Mouse (Mus musculus) limb, embryonic 15.5 days (tissue): Measurements from ENCODE around the gene Abca1. TPM values are rescaled to one million over a fixed set of nuclear protein-coding genes. Genes with fewer than 3 reads are reported as not detected.

Experiments
- ATAC-seq: fragments of 200-750 bp; cut with Nextera tagmentation; 2 replicates; pipeline ENCODE4 v1.8.0; 2017; ENCODE audit warnings: low read depth, moderate TSS enrichment; ENCODE audit not compliant: insufficient number of reproducible peaks, low FRiP score, low TSS enrichment
- H3K27ac ChIP-seq: fragments of 300-500 bp; sonication (generic); 2 replicates; pipeline ENCODE4 v1.5.1; 2015; ENCODE audit warnings: moderate library complexity, mild to moderate bottlenecking, inconsistent platforms
- H3K27me3 ChIP-seq: fragments of 300-500 bp; sonication (generic); 2 replicates; pipeline ENCODE4 v1.6.1; 2015; ENCODE audit warnings: inconsistent platforms
- H3K36me3 ChIP-seq: fragments of 300-500 bp; sonication (generic); 2 replicates; pipeline ENCODE4 v1.6.1; 2015; ENCODE audit warnings: inconsistent platforms
- H3K4me1 ChIP-seq: fragments of 300-500 bp; sonication (generic); 2 replicates; pipeline ENCODE4 v1.6.1; 2015; ENCODE audit warnings: inconsistent platforms
- H3K4me2 ChIP-seq: fragments of 300-500 bp; sonication (generic); 2 replicates; pipeline ENCODE4 v1.6.1; 2015; ENCODE audit warnings: mild to moderate bottlenecking, inconsistent platforms
- H3K4me3 ChIP-seq: fragments of 300-500 bp; sonication (generic); 2 replicates; pipeline ENCODE4 v1.5.1; 2015; ENCODE audit warnings: mild to moderate bottlenecking, inconsistent platforms
- H3K9ac ChIP-seq: fragments of 300-500 bp; sonication (generic); 2 replicates; pipeline ENCODE4 v1.6.1; 2015; ENCODE audit warnings: inconsistent platforms
- H3K9me3 ChIP-seq: fragments of 300-500 bp; sonication (generic); 2 replicates; pipeline ENCODE4 v1.6.1; 2016; ENCODE audit warnings: inconsistent platforms
- WGBS: fragments of 180-500 bp; shearing (Covaris S2); methylation state at CpG from one replicate; pipeline ENCODE4 v1.1.7; 2015; 5-methylcytosine and 5-hydroxymethylcytosine counted together
- polyA plus RNA-seq: library from polyadenylated mRNA; unstranded; fragments of >200 nt; fragmentation: Nextera tagmentation; extraction: Ambion mirVana; gene quantifications from 2 replicates; pipeline ENCODE4 v1.2.1, GENCODE M21; 2015

Abca1 gene
- polyA plus RNA-seq, 1 experiment from 2014 or later = 8.3 TPM

DNA sequence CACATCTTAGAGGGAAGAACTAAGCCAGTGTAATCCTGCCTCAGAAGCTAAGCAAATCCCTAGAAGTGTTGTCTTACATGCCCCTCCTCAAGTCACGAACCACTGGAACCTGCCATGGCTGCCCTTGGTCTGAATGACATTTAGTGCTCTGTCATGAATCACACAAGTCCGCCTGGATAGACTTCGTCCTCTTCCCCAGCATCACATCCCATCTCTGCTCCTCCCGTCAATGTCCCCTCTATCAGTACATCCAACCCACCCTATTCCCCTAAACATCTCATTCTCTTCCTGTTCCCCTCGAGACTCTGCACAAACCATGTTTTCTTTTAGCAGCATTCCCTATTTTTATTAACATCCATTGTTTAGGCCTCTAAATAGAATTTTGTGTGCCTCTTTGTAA is 58.4 kb downstream of the Abca1 start:
- H3K4me1 ChIP-seq = no peaks in the 10 kb centered on the region
- H3K4me2 ChIP-seq = no peak overlapping the region
- H3K9ac ChIP-seq = no peak overlapping the region
- no peak overlapping the region for H3K4me3 ChIP-seq
- no peaks in the 10 kb centered on the region for H3K27me3 ChIP-seq
- ATAC-seq = no peak
- H3K27ac ChIP-seq = no peak overlapping the region
- no peaks in the 10 kb centered on the region for H3K36me3 ChIP-seq
- no peaks in the 10 kb centered on the region for H3K9me3 ChIP-seq
- 75% methylated on average over 5 of the region's 5 CpGs for WGBS

DNA sequence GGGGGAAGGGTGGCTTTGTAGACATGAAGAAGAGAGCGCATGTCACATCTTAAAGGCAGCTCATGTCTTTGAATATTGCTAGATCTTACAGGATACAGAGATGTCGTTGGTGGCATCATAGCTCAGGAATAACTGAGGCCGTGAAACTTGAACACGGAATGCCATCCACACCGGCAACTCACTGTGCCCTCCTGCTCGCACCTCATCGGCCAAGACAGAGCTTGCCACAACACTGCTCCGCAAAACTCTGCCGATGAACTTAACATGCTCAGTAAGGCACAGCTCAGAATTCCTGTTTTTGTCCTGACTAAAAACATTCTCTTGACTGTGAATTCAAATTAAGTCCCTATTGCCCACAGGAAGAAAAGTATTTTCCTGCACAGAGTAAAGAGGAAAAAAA is 59.2 kb downstream of the Abca1 start:
- Histone ChIP-seq H3K4me3 (no peak overlapping the region), H3K27me3 (no peaks in the 10 kb centered on the region), H3K27ac (no peak overlapping the region), H3K9me3 (no peaks in the 10 kb centered on the region), H3K4me2 (no peak overlapping the region), H3K9ac (no peak overlapping the region), H3K36me3 (no peaks in the 10 kb centered on the region), H3K4me1 (no peaks in the 10 kb centered on the region)
- no peak for ATAC-seq
- WGBS = 90% methylated on average over 9 of the region's 9 CpGs

DNA sequence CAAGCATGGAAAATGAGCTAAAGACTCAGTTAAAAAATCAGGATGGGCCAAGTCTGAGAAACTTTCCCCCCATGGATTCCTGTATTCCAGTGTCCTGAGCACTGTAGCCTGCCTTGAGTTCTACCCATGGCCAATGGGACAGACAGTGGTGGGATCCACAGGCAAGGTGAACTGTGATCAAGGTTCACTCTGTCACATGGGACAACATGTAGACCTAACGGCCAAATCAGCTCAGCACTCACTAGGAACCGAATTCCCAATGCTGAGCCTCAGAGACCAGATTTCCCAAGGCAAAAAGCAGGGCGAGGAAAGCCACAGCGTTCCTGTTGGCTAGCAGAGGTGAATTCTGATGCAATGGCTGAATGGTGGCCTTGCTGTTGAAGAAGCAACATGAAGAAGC is 64.8 kb downstream of the Abca1 start:
- no peak overlapping the region for H3K9ac ChIP-seq
- ATAC-seq = no peak
- no peak overlapping the region for H3K4me3 ChIP-seq
- H3K36me3 ChIP-seq = peaks cover 45% of the 10 kb centered on the region
- 86% methylated on average over 4 of the region's 4 CpGs for WGBS
- H3K27me3 ChIP-seq = no peaks in the 10 kb centered on the region
- H3K9me3 ChIP-seq = no peaks in the 10 kb centered on the region
- no peaks in the 10 kb centered on the region for H3K4me1 ChIP-seq
- H3K4me2 ChIP-seq = no peak overlapping the region
- no peak overlapping the region for H3K27ac ChIP-seq

DNA sequence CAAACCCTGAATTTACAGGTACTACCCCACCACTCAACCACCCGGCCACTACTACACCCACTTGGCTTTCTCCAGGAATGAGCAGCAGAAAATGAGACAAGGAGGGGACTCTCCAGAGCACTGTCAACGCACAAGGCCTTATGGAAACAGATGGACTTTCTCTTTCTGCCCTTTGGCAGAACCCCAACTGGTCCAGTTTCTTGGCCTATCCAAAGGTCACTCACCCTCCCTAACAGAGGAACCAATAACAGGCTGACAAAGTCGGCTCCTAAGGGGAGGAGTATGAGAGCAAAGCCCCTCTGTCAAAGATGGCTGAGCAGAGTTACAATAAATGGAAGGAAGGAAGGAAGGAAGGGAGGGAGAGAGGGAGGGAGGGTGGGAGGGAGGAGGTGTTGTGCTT is 65.4 kb downstream of the Abca1 start:
- Histone ChIP-seq H3K9me3 (no peaks in the 10 kb centered on the region), H3K27ac (no peak overlapping the region)
- no peak for ATAC-seq

DNA sequence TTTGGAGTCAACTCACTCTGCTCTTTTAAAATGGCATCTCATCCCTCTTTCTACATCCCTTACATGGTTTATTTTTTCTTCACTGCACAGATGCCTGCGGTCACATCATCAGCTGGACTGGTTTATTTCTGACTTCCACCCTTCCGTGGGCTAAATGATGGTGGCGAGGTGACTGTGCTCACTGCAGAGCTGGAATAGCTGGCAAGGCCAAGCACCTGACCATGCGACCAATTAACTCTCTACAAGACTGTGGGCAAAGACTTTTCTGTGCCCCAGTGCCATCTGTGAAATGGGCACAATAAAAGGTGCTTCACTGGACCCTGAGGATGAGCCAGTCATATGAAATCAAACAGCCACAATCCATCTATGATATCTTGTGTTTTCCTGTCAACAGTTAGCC is 66.1 kb downstream of the Abca1 start:
- no peaks in the 10 kb centered on the region for H3K4me1 ChIP-seq
- no peaks in the 10 kb centered on the region for H3K9me3 ChIP-seq
- 91% methylated on average over 4 of the region's 4 CpGs for WGBS
- peaks cover 52% of the 10 kb centered on the region for H3K36me3 ChIP-seq
- no peak overlapping the region for H3K4me3 ChIP-seq
- H3K4me2 ChIP-seq = no peak overlapping the region
- no peaks in the 10 kb centered on the region for H3K27me3 ChIP-seq
- ATAC-seq = no peak
- H3K9ac ChIP-seq = no peak overlapping the region
- no peak overlapping the region for H3K27ac ChIP-seq

More for the DNA sequence above, 65.4 kb downstream of the Abca1 start:
- Histone ChIP-seq H3K9ac (no peak overlapping the region), H3K4me2 (no peak overlapping the region), H3K4me1 (no peaks in the 10 kb centered on the region), H3K4me3 (no peak overlapping the region), H3K36me3 (peaks cover 50% of the 10 kb centered on the region), H3K27me3 (no peaks in the 10 kb centered on the region)
- 75% methylated on average over 3 of the region's 3 CpGs for WGBS

DNA sequence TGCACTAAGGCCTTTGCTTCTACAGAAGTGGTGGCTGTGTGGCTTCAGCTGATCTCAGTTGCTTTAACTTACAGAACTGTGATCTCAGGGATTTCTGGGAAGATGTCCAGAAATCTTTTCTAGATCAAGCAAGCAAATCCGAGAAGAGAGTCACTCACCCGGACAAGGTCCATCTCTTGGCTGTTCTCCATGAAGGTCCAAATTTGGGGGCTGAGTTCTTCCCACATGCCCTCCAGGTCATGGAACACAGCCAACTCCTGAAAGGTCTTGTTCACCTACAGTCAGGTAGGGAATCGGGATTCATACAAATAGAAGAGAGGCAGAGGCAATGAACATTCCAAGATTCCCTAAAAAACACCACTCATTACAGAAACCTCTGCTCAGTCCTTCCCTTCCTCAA is 70.1 kb downstream of the Abca1 start:
- 78% methylated on average over 3 of the region's 3 CpGs for whole genome bisulfite sequencing
- Histone ChIP-seq H3K27me3 (no peaks in the 10 kb centered on the region), H3K4me1 (no peaks in the 10 kb centered on the region), H3K9me3 (no peaks in the 10 kb centered on the region), H3K4me2 (no peak overlapping the region), H3K9ac (no peak overlapping the region), H3K36me3 (peaks cover 60% of the 10 kb centered on the region), H3K27ac (no peak overlapping the region), H3K4me3 (no peak overlapping the region)
- ATAC-seq = no peak

DNA sequence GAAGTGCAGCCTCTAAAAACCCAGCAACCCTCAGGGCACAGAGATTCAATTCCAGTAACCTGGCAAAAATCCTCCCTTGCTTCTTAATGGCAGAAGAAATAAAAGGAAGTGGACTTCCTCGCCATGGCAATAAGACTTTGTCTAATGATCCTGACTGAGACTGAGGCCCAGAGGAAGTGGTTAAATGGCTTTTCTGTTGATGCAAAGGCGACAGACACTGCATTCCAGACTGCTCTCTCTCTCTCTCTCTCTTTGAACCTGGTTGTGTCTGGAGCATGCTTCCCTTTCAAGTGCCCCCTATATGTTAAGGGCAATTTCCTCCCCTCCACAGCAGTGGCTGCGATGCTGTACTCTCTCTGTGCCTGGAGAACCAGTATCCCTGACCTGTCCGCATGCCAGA is 70.7 kb downstream of the Abca1 start:
- Histone ChIP-seq H3K4me1 (no peaks in the 10 kb centered on the region), H3K9me3 (no peaks in the 10 kb centered on the region), H3K4me2 (no peak overlapping the region), H3K27ac (no peak overlapping the region), H3K4me3 (no peak overlapping the region), H3K9ac (no peak overlapping the region), H3K36me3 (peaks cover 61% of the 10 kb centered on the region), H3K27me3 (no peaks in the 10 kb centered on the region)
- no peak for ATAC-seq
- WGBS = 28% methylated on average over 4 of the region's 4 CpGs

DNA sequence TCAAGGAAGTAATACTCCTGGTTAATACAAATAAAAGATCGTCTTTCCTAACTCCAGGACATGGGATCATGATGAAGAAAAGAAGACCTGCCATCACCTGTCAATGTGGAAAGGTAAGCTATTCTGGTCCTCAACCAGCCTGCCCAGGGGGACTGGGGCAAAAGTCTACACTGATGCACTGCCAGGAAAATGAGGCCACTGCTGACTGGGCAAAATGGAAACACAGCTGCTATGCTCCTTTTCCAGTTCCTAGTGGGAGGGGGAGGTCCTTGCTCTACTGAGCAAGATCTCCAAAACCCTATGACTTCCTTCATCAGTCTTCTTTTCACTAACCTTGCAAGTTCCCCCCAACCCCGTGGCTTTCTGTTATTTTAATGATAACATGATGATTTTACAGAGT is 73.1 kb downstream of the Abca1 start:
- Histone ChIP-seq H3K27ac (no peak overlapping the region), H3K9ac (no peak overlapping the region), H3K36me3 (peaks cover 65% of the 10 kb centered on the region), H3K4me2 (no peak overlapping the region), H3K27me3 (no peaks in the 10 kb centered on the region), H3K9me3 (no peaks in the 10 kb centered on the region), H3K4me1 (no peaks in the 10 kb centered on the region), H3K4me3 (no peak overlapping the region)
- 81% methylated on average over 2 of the region's 2 CpGs for WGBS
- no peak for ATAC-seq

DNA sequence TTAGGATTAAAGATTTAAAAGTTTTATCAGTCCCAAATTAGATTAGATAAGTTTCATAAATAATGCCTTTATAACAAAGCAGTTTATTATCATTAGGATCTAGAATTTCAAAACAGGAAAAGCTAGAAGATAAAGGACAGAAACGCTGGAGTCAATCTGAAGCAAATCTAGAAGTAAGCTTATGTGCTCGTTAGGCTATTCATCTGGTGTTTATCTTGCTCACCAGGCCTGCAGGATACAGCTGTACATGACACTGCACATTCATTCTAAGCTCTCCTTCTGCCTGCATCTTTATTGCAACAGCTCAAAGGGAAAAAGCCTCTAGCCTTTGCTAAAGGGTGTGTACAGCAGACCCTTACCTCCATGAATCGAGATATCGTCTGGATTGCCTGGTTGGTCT is 74.1 kb downstream of the Abca1 start:
- no peak overlapping the region for H3K9ac ChIP-seq
- H3K4me3 ChIP-seq = no peak overlapping the region
- no peak overlapping the region for H3K4me2 ChIP-seq
- H3K27ac ChIP-seq = no peak overlapping the region
- no peaks in the 10 kb centered on the region for H3K27me3 ChIP-seq
- peaks cover 58% of the 10 kb centered on the region for H3K36me3 ChIP-seq
- WGBS = 60% methylated on average over 4 of the region's 4 CpGs
- no peak for ATAC-seq
- H3K4me1 ChIP-seq = no peaks in the 10 kb centered on the region
- no peaks in the 10 kb centered on the region for H3K9me3 ChIP-seq

DNA sequence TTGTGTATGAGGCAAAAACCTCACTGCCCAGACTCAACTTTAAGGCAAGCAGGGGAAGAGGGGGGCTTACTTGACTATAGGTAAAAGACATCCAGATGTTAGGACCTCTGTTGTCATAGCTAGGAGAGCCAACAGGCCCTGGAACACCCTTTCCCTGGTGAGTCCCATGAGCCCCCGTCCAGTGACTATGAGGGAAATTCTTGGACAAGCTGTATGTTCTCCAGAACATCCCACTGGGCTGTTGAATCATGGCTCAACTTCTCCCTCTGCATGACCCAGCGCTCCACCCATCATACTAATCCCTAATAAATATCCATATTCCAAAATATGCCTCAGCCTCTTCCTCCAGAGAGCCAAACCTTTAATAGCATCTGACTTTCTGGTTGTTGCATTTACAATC is 76.6 kb downstream of the Abca1 start:
- Histone ChIP-seq H3K36me3 (peaks cover 62% of the 10 kb centered on the region), H3K9ac (no peak overlapping the region), H3K4me3 (no peak overlapping the region), H3K4me2 (no peak overlapping the region), H3K4me1 (no peaks in the 10 kb centered on the region), H3K27me3 (no peaks in the 10 kb centered on the region), H3K27ac (no peak overlapping the region), H3K9me3 (no peaks in the 10 kb centered on the region)
- 87% methylated on average over 2 of the region's 2 CpGs for WGBS
- no peak for ATAC-seq

DNA sequence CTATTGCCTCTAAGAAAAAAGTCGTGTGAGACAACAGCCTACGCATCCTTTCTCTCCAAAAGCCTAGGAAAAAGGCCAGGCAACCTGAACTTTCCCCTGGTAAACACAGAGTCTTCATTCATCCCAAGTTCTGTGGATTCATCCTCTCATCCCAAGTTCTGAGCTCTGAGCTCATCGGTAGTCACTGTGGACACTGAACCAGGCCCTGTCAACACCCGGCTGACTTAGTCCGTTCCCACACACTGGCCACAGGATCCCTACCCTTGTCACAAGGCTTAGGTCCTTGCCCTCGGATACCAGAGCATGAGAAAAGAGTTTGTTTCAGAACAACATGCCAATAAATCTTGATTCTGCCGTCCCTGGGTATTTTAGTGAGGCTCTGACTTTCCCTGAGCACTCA is 77.2 kb downstream of the Abca1 start:
- Histone ChIP-seq H3K27ac (no peak overlapping the region), H3K4me3 (no peak overlapping the region), H3K9me3 (no peaks in the 10 kb centered on the region), H3K36me3 (peaks cover 67% of the 10 kb centered on the region), H3K9ac (no peak overlapping the region), H3K4me1 (no peaks in the 10 kb centered on the region), H3K27me3 (no peaks in the 10 kb centered on the region), H3K4me2 (no peak overlapping the region)
- 82% methylated on average over 7 of the region's 7 CpGs for WGBS
- ATAC-seq = no peak

DNA sequence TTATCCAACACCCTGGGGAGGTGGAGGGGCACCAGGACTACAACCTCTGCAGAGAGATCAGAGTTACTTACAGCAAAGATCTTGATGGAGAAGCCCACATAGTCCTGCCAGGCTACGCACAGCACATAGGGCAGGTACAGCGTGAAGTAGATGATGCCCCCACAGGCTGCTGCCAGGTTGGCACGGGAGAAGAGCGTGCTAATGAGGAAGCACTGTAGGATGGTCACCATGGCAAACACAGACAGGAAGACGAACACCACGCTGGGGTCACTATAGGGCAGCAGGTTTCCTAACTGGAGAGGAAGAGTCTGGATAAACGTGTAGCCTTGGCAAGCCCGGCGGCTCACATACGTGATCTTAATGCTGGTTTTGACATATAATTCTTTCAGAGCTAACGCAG is 77.8 kb downstream of the Abca1 start:
- Histone ChIP-seq H3K9ac (no peak overlapping the region), H3K4me3 (no peak overlapping the region), H3K4me2 (no peak overlapping the region), H3K27me3 (no peaks in the 10 kb centered on the region), H3K4me1 (no peaks in the 10 kb centered on the region), H3K9me3 (no peaks in the 10 kb centered on the region), H3K27ac (no peak overlapping the region), H3K36me3 (peaks cover 69% of the 10 kb centered on the region)
- 88% methylated on average over 11 of the region's 11 CpGs for WGBS
- no peak for ATAC-seq

DNA sequence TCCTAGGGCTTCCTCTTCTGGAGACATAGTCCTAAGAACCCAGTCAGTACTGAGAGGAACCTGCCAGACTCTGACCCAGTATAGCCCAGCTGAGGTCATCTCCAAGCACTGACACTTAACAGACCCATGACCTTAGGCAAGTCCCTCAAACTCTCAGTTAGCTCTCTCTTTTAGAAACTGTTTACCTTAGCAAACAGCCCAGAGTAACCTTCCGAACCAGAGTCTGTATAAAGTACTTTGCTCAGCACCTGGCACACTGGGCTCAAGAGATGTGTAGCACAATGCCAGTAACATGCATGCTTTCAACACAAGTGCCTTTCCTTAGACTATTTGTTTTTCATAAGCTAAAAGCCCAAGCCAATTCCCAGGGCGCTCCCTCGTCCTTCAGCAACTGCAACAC is 79.4 kb downstream of the Abca1 start:
- H3K4me3 ChIP-seq = no peak overlapping the region
- no peak overlapping the region for H3K9ac ChIP-seq
- peaks cover 79% of the 10 kb centered on the region for H3K36me3 ChIP-seq
- WGBS = 88% methylated on average over 3 of the region's 3 CpGs
- H3K9me3 ChIP-seq = no peaks in the 10 kb centered on the region
- no peak overlapping the region for H3K4me2 ChIP-seq
- ATAC-seq = no peak
- H3K27ac ChIP-seq = no peak overlapping the region
- H3K27me3 ChIP-seq = no peaks in the 10 kb centered on the region
- H3K4me1 ChIP-seq = no peaks in the 10 kb centered on the region
